Mouse (Mus musculus) frontal cortex, postnatal 14 days (tissue): ENCODE measurements around the gene Pex5l.
A peak's percentile ranks its signal among the peaks of the same experiment; 100 is the strongest.

Experiments
- DNase-seq, 2 experiments: peaks; one replicate each; pipeline ENCODE4 v3.0.0; 2022; ENCODE audit warnings: low spot score in 2 of 2

The Pex5l gene

GRCm38 (mm10) chr3:33142901-33143461 lies at the start of gene Pex5l:
TSS of gene Pex5l (minus strand) at chr3:33143247.
- peak; percentile 36 to 52 for DNase-seq

- DNase-seq = no peak
These were observed 22.1 kb upstream of the Pex5l start for GRCm38 (mm10) chr3:33165186-33165585.

- no peak for DNase-seq
These were observed 20.8 kb upstream of the Pex5l start for GRCm38 (mm10) chr3:33163821-33164220.

GRCm38 (mm10) chr3:33143592-33143991 lies 545 bp upstream of the Pex5l start:
- no peak for DNase-seq

GRCm38 (mm10) chr3:33142398-33142797 lies 649 bp downstream of the Pex5l start:
- DNase-seq = peak in 1 of 2 experiments; percentile 14

- DNase-seq = no peak
These were observed 13.1 kb downstream of the Pex5l start for GRCm38 (mm10) chr3:33129944-33130343.

- DNase-seq = no peak
These were observed 18.3 kb downstream of the Pex5l start for GRCm38 (mm10) chr3:33124796-33125195.

- DNase-seq = no peak
These were observed 37.3 kb downstream of the Pex5l start for GRCm38 (mm10) chr3:33105785-33106184.

GRCm38 (mm10) chr3:33103501-33103900 lies 39.5 kb downstream of the Pex5l start:
- no peak for DNase-seq

GRCm38 (mm10) chr3:33098550-33099295 lies 44.3 kb downstream of the Pex5l start:
- DNase-seq = no peak

GRCm38 (mm10) chr3:33093646-33094045 lies 49.4 kb downstream of the Pex5l start:
- no peak for DNase-seq

- DNase-seq = no peak
These were observed 53.0 kb downstream of the Pex5l start for GRCm38 (mm10) chr3:33090001-33090400.

- no peak for DNase-seq
These were observed 53.6 kb downstream of the Pex5l start for GRCm38 (mm10) chr3:33089470-33089869.

GRCm38 (mm10) chr3:33088276-33088675 lies 54.8 kb downstream of the Pex5l start:
- no peak for DNase-seq

- no peak for DNase-seq
These were observed 60.2 kb downstream of the Pex5l start for GRCm38 (mm10) chr3:33082806-33083338.

GRCm38 (mm10) chr3:33081793-33082192 lies 61.3 kb downstream of the Pex5l start:
- no peak for DNase-seq

- no peak for DNase-seq
These were observed 63.4 kb downstream of the Pex5l start for GRCm38 (mm10) chr3:33079658-33080057.

GRCm38 (mm10) chr3:33079171-33079570 lies 63.9 kb downstream of the Pex5l start:
- DNase-seq = no peak

- no peak for DNase-seq
These were observed 67.4 kb downstream of the Pex5l start for GRCm38 (mm10) chr3:33075696-33076095.

GRCm38 (mm10) chr3:33074266-33074981 lies 68.6 kb downstream of the Pex5l start:
- DNase-seq = no peak

- DNase-seq = no peak
These were observed 69.2 kb downstream of the Pex5l start for GRCm38 (mm10) chr3:33073905-33074265.

- DNase-seq = no peak
These were observed 72.3 kb downstream of the Pex5l start for GRCm38 (mm10) chr3:33070771-33071170.

- DNase-seq = no peak
These were observed 74.9 kb downstream of the Pex5l start for GRCm38 (mm10) chr3:33068146-33068545.
